Mouse (Mus musculus): Measurements from ENCODE around the gene Jph2. TPM values are rescaled to one million over a fixed set of nuclear protein-coding genes. Genes with fewer than 3 reads are reported as not detected.

The Jph2 gene
- polyA plus RNA-seq, 1 experiment from 2014 or later: 0.25 TPM

GRCm38 (mm10) chr2:163404037-163404815 is 6.4 kb upstream of the Jph2 start:
- Histone ChIP-seq H3K9me3 (no peaks in the 10 kb centered on the region), H3K27ac (replicated peaks) (no peak overlapping the region), H3K4me1 (no peaks in the 10 kb centered on the region), H3K9ac (replicated peaks) (no peak overlapping the region), H3K4me3 (no peak overlapping the region), H3K4me2 (replicated peaks) (no peak overlapping the region), H3K36me3 (peaks cover 29% of the 10 kb centered on the region), H3K27me3 (no peaks in the 10 kb centered on the region)
- no peak for ATAC-seq (replicated peaks)
- WGBS: 87% methylated on average over 8 of the region's 8 CpGs

- no peak for ATAC-seq (replicated peaks)
- Histone ChIP-seq H3K36me3 (peaks cover 10% of the 10 kb centered on the region), H3K27ac (replicated peaks) (no peak overlapping the region), H3K27me3 (no peaks in the 10 kb centered on the region), H3K4me3 (no peak overlapping the region), H3K9me3 (no peaks in the 10 kb centered on the region), H3K9ac (replicated peaks) (no peak overlapping the region), H3K4me2 (replicated peaks) (no peak overlapping the region), H3K4me1 (no peaks in the 10 kb centered on the region)
- WGBS: 13% methylated on average over 8 of the region's 8 CpGs
Observed at GRCm38 (mm10) chr2:163401221-163401620, 3.4 kb upstream of the Jph2 start.

GRCm38 (mm10) chr2:163399222-163399621 is 1.4 kb upstream of the Jph2 start:
- WGBS: 78% methylated on average over 8 of the region's 8 CpGs

DNA sequence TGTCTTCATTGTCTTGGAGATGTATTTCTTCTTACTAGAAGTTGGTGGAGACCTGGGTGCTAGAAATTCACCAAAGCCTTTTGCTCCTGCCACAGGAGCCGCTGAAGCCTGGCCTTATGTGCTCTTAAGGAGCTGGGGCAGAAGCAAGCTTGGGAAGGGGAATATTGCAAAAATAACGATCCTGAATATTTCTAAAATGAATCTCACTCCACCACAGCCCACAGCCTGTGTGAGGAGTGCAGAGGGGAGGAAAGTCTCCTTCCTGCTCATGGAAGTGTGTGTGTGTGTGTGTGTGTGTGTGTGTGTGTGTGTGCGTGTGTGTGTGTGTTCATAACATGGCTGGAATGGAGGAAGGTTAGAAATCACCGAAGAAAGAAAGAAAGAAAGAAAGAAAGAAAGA is 977 bp upstream of the Jph2 start:
- ATAC-seq (replicated peaks): no peak
- Histone ChIP-seq H3K4me2 (replicated peaks) (no peak overlapping the region), H3K4me3 (no peak overlapping the region), H3K9ac (replicated peaks) (no peak overlapping the region), H3K4me1 (no peaks in the 10 kb centered on the region), H3K36me3 (no peaks in the 10 kb centered on the region), H3K9me3 (no peaks in the 10 kb centered on the region), H3K27me3 (no peaks in the 10 kb centered on the region), H3K27ac (replicated peaks) (no peak overlapping the region)
- WGBS: 87% methylated on average over 4 of the region's 4 CpGs

More at GRCm38 (mm10) chr2:163399222-163399621, 1.4 kb upstream of the Jph2 start:
- ATAC-seq (replicated peaks): no peak
- Histone ChIP-seq H3K9ac (replicated peaks) (no peak overlapping the region), H3K4me3 (no peak overlapping the region), H3K4me1 (no peaks in the 10 kb centered on the region), H3K9me3 (no peaks in the 10 kb centered on the region), H3K36me3 (no peaks in the 10 kb centered on the region), H3K4me2 (replicated peaks) (no peak overlapping the region), H3K27ac (replicated peaks) (no peak overlapping the region), H3K27me3 (no peaks in the 10 kb centered on the region)

GRCm38 (mm10) chr2:163397071-163397470 is 722 bp downstream of the Jph2 start:
- Histone ChIP-seq H3K27me3 (no peaks in the 10 kb centered on the region), H3K36me3 (no peaks in the 10 kb centered on the region), H3K9ac (replicated peaks) (no peak overlapping the region), H3K9me3 (no peaks in the 10 kb centered on the region), H3K27ac (replicated peaks) (no peak overlapping the region), H3K4me2 (replicated peaks) (no peak overlapping the region), H3K4me3 (no peak overlapping the region), H3K4me1 (no peaks in the 10 kb centered on the region)
- no peak for ATAC-seq (replicated peaks)
- 90% methylated on average over 19 of the region's 19 CpGs for WGBS

DNA sequence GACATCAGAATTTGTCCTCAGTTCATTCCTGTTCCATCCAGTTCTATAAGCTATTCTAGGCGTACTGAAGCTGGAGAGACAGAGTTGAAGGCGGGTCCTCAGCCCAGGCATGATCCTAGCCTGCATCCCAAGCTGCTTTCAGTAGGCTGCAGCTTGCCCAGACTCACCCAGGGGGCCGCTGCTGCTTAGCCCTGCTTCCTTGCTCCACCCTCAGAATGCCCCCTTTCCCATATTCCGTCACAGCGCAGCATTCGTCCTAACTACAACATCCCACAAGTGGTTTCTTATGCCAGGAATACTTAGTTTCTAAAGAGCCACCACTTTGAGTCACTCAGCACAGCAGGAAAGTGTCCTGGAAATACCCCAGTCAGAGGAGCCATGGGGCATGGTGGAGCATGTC is 2.8 kb downstream of the Jph2 start:
- H3K4me1 ChIP-seq: no peaks in the 10 kb centered on the region
- ATAC-seq (replicated peaks): no peak

DNA sequence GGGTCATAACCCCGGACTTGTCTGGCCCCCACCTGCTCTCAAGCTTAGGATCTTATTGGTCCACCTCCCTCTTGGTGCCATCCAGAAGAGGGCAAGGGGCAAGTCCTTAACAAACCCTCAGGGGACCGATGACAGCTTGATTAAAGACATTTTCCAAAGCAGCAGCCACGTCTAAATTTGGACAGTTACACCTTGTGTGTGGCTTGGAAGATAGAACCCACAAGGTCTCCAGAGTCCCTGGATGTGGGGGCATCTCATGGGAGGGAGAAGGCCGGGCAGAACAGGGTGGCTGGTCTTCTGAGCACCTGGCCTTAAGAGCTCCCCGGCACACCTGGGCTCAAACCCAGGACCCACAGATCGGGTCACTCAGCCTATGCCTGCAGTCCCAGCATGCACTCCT is 3.8 kb downstream of the Jph2 start:
- Histone ChIP-seq H3K36me3 (no peaks in the 10 kb centered on the region), H3K4me1 (no peaks in the 10 kb centered on the region), H3K27me3 (no peaks in the 10 kb centered on the region), H3K4me2 (replicated peaks) (no peak overlapping the region), H3K9me3 (no peaks in the 10 kb centered on the region), H3K9ac (replicated peaks) (no peak overlapping the region), H3K27ac (replicated peaks) (no peak overlapping the region), H3K4me3 (no peak overlapping the region)
- 79% methylated on average over 6 of the region's 6 CpGs for WGBS
- ATAC-seq (replicated peaks): no peak

More for the DNA sequence above, 2.8 kb downstream of the Jph2 start:
- H3K4me2 ChIP-seq (replicated peaks): no peak overlapping the region
- 75% methylated on average over 6 of the region's 6 CpGs for WGBS
- no peaks in the 10 kb centered on the region for H3K9me3 ChIP-seq
- H3K36me3 ChIP-seq: no peaks in the 10 kb centered on the region
- H3K9ac ChIP-seq (replicated peaks): no peak overlapping the region
- no peaks in the 10 kb centered on the region for H3K27me3 ChIP-seq
- no peak overlapping the region for H3K27ac ChIP-seq (replicated peaks)
- H3K4me3 ChIP-seq: no peak overlapping the region

DNA sequence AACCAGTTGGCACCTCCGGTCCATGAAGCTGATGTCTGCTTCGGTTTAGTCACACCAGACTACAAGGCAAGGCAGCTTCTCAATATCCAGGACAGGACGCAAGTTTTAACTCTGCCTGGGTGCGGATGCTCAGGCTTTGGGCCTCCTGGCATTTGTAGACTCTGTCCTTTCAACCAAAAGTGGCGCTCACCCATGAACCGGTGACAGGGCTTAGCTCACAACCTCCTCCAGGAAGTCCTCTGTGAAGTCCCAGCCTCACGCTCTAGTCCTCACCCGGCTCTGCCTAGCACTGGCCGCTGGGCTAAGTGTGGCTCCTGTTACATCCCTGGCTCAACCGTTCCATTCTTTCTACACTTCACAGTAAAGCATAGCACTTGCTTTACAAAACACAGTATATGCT is 4.6 kb downstream of the Jph2 start:
- H3K36me3 ChIP-seq: no peaks in the 10 kb centered on the region
- no peak overlapping the region for H3K9ac ChIP-seq (replicated peaks)
- H3K27ac ChIP-seq (replicated peaks): no peak overlapping the region
- H3K4me1 ChIP-seq: no peaks in the 10 kb centered on the region
- no peaks in the 10 kb centered on the region for H3K9me3 ChIP-seq
- 91% methylated on average over 10 of the region's 10 CpGs for WGBS
- no peak overlapping the region for H3K4me3 ChIP-seq
- no peak for ATAC-seq (replicated peaks)
- no peaks in the 10 kb centered on the region for H3K27me3 ChIP-seq
- no peak overlapping the region for H3K4me2 ChIP-seq (replicated peaks)

GRCm38 (mm10) chr2:163392436-163392835 is 5.4 kb downstream of the Jph2 start:
- Histone ChIP-seq H3K9ac (replicated peaks) (no peak overlapping the region), H3K4me3 (no peak overlapping the region), H3K9me3 (no peaks in the 10 kb centered on the region), H3K27me3 (no peaks in the 10 kb centered on the region), H3K4me2 (replicated peaks) (no peak overlapping the region), H3K27ac (replicated peaks) (no peak overlapping the region), H3K36me3 (no peaks in the 10 kb centered on the region), H3K4me1 (no peaks in the 10 kb centered on the region)
- 87% methylated on average over 6 of the region's 6 CpGs for WGBS
- ATAC-seq (replicated peaks): no peak

DNA sequence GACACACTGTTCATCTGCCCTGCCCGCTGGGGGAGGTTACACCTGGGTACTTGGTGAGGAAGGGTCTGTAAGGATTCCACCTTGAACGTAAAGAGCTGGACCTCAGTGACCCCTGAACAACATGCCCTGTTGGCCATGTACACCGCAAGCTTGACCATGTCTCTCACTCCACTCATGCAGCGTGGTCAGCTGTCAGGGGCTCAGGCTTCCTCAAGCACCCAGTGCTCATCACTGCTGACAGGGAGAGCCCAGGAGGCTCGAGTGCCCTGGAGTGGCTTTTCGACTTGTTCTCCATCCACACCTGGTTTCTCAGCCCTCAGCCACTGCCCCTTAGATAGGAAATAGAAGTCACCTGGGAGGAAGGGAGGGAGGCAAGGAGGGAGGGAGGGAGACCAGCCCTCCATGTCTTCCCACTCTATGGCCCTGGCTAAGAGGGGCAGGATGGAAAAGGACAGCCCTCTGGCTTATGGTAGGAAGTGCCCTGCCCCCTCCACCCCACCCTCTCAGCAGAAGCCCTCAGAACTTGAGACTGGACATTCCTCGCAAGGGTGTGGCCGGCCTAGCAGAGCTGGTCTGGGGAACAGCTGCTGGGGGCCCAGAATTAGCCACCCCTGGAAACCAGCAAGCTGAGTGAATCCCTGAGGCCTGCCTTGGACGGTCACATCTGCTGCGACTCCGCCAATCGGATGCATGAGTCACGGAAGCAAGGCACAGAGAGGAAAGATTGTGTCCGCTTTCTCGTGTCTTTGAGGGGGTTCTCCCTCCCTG is 11.2 kb downstream of the Jph2 start:
- Histone ChIP-seq H3K4me2 (replicated peaks) (no peak overlapping the region), H3K9ac (replicated peaks) (no peak overlapping the region), H3K27me3 (no peaks in the 10 kb centered on the region), H3K36me3 (no peaks in the 10 kb centered on the region), H3K4me1 (no peaks in the 10 kb centered on the region), H3K27ac (replicated peaks) (no peak overlapping the region), H3K9me3 (no peaks in the 10 kb centered on the region), H3K4me3 (no peak overlapping the region)
- ATAC-seq (replicated peaks): no peak
- WGBS: 80% methylated on average over 15 of the region's 15 CpGs

- H3K27me3 ChIP-seq: no peaks in the 10 kb centered on the region
- no peak overlapping the region for H3K4me3 ChIP-seq
- 84% methylated on average over 6 of the region's 6 CpGs for WGBS
- H3K9me3 ChIP-seq: no peaks in the 10 kb centered on the region
- no peak overlapping the region for H3K9ac ChIP-seq (replicated peaks)
- no peaks in the 10 kb centered on the region for H3K36me3 ChIP-seq
- H3K4me2 ChIP-seq (replicated peaks): no peak overlapping the region
- H3K4me1 ChIP-seq: no peaks in the 10 kb centered on the region
- ATAC-seq (replicated peaks): no peak
- H3K27ac ChIP-seq (replicated peaks): no peak overlapping the region
Observed at GRCm38 (mm10) chr2:163385126-163385525, 12.7 kb downstream of the Jph2 start.

DNA sequence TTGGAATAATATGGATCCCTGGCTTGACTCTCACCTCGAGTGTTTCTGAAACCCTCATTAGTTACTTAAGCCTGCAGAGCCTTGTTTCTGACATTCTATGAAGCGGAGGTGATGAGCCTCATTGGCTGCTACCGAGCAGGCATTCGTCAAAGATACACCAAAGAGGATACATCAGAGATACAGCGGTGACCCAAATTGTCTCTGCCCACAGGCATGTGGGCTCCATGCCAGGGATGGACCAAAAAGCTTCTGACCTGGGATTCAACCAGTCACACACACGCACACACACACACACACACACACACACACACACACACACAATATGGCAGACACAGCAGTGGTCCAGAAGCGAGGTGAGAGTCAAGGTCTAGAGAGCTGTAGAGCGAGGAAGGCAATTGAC is 16.5 kb downstream of the Jph2 start:
- Histone ChIP-seq H3K36me3 (no peaks in the 10 kb centered on the region), H3K27ac (replicated peaks) (no peak overlapping the region), H3K9ac (replicated peaks) (no peak overlapping the region), H3K9me3 (no peaks in the 10 kb centered on the region), H3K4me3 (no peak overlapping the region), H3K4me1 (no peaks in the 10 kb centered on the region), H3K4me2 (replicated peaks) (no peak overlapping the region), H3K27me3 (peaks cover 7% of the 10 kb centered on the region)
- 79% methylated on average over 8 of the region's 8 CpGs for WGBS
- ATAC-seq (replicated peaks): no peak
